Mouse (Mus musculus) urinary bladder, adult 2 months (tissue): Measurements from ENCODE around the gene Fam196b. TPM values are rescaled to one million over a fixed set of nuclear protein-coding genes. Genes with fewer than 3 reads are reported as not detected.

Experiments
- DNase-seq: peaks from one replicate; pipeline ENCODE4 v3.0.0; 2022; ENCODE audit warnings: low spot score
- polyA plus RNA-seq: library from polyadenylated mRNA; depleted of rRNA; stranded (reverse); fragments of >200 nt; gene quantifications from 2 replicates; pipeline ENCODE4 v1.2.3, GENCODE M21; 2012; rRNA removed

The Fam196b gene
- polyA plus RNA-seq, 1 experiment, result 0.59 TPM

- DNase-seq, result no peak
Observed at GRCm38 (mm10) chr11:34405311-34405710, 90.7 kb downstream of the Fam196b start.

- DNase-seq, result no peak
Observed at GRCm38 (mm10) chr11:34406309-34406708, 91.7 kb downstream of the Fam196b start.

DNA sequence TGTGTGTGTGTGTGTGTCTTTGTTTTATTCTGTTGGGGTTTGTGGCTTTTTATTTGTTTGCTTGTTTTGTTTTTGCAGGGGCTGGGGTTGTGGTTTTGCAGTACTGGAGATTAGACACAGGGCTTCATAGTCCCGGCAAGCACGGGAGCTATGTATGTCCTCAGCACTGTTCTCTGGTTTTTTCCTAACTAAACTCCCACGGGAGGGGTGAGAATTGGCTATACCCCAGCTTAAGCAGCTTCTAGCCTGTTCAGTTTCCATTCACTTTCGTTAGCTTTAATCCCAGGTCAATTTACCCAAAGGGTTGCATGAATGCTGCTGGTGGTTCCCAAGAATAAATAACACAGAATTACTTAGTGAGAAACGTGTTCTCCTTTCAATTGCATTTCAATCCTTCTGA is 92.2 kb downstream of the Fam196b start:
- DNase-seq, result no peak

GRCm38 (mm10) chr11:34415884-34416618 is 101.4 kb downstream of the Fam196b start:
- DNase-seq, result no peak

GRCm38 (mm10) chr11:34416619-34416979 is 102.0 kb downstream of the Fam196b start:
- DNase-seq, result no peak

DNA sequence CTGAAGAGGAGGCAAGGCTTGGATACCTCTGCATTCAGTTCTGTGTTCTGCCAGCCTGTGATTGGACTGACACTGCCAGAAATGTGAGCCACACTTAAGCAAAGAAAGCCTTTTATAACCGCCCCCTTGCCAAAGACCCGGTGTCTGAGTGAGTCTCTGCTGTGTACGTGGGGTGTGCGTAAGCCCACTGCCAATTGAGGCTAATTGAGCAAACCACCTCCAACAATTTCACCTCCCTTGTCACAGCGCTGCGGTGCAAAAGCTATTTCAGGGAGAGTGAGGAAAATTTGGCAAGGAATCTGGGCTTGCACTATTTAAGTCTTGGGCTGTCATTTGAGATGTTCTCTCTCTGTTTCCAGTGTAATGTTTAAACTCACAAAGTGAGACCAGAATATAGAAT is 106.4 kb downstream of the Fam196b start:
- DNase-seq, result no peak

DNA sequence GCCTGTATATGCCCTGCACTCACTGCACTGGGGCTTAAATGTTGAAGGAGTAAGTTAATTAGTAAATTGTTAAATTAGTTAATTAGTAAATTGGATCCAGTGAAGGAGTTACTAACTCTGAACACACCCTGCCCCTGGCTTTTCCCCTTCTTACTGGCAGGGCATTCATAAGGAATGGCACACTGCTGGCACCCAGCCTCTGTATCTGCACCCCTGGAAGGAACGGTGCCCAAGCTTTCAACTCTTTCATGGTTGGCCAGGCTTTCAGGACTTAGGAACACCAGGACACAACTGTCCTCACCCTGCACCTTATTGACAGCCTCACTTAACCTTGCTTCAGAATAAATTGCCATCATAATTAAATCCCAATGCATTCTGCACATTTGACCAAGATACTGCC is 109.9 kb downstream of the Fam196b start:
- no peak for DNase-seq

GRCm38 (mm10) chr11:34427212-34427611 is 112.6 kb downstream of the Fam196b start:
- no peak for DNase-seq

DNA sequence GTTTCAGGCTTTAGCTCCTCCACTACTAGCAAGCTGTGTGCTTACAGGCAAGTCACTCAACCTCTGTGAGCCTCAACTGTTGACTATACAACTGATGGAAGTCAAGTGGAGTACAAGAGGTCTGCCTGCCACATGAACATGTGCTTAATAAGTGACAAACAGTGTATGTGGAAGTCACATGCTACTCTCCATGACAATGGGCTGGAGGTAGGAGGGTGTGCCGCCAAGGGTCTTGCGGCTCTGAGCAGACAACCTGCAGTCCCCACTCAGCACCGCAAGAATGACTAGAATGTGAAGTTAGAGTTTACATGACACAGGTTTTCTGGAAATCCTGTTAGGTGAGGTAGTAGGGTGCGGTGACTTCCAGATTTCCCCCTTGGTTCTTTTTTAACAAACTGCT is 116.3 kb downstream of the Fam196b start:
- no peak for DNase-seq

GRCm38 (mm10) chr11:34431371-34431770 is 116.7 kb downstream of the Fam196b start:
- DNase-seq, result no peak

DNA sequence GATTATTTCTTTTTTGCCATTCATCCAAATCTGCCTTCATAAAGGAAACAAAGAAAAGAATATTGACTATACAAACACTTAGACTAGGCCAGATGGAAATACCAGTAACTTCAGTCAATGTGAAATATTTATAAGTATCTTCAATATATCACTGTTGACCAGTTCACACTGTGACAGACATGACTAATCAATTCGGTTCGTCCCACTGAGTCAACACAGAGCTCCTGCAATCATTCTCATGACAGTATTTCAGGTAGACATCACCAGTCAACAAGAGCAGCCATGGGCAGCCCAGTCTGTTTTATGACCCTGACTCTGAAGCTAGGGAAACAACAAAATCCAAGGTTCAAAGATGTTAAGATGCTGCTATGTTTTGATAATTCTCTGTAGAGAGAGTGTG is 117.4 kb downstream of the Fam196b start:
- no peak for DNase-seq

DNA sequence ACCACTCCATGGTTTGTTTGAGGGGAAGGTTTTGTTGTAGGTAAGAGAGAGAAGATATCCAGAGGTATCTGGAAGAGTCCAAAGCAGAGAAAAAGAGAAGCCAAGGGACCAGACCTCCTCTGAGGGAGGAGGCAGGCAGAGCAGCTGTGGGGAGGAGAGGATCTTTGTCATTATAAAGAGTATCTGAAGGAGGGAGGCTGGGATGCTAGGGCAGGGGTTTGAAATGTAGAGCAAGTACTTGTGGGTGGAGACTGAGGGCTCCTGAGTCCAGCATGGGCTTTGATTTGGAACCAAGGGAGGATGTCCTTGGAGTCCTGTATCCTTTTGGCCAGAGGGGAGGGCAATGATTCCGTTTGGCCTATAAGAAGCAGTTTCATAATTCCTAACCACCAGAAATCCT is 122.8 kb downstream of the Fam196b start:
- DNase-seq, result no peak

- DNase-seq, result no peak
Observed at GRCm38 (mm10) chr11:34438429-34438828, 123.8 kb downstream of the Fam196b start.

GRCm38 (mm10) chr11:34447891-34448290 is 133.3 kb downstream of the Fam196b start:
- no peak for DNase-seq

DNA sequence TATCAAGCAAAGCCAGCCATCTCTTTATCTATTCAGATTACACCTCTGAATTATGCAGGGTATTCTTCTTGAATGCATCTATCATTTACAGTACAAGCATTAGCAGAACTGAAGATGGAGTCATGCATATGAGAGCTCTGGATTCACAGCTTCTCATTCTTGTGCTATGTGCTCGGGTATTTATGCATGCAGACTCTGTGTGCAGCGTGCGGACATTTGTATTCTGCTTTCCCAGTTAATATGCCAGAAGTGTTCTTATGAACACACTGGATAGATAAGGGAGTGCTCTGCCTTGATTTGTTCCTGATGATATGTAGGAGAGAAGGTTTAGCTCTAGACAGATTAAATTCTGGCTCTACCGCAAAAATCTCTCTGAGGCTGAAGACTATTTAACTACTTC is 135.3 kb downstream of the Fam196b start:
- DNase-seq, result no peak

GRCm38 (mm10) chr11:34467056-34467455 is 152.4 kb downstream of the Fam196b start:
- DNase-seq, result no peak

DNA sequence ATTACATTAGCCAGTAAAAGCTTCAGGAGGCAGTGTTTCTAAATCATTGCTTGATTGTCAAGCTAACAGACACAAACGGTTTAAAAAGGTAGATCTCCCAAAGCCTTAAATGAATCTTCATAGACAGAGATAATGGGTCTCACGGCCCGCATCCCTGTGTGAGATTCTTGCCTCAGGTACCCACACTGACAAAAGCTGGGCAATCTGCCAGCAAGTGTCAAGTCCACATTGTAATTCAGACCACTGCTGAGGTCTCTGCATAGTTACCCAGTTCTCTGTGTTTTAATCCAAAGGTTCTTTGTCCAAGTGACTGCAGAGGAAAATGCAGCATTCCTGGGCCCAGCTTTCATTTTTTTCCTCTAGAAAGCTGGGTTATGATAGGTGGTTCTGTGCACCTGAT is 153.9 kb downstream of the Fam196b start:
- no peak for DNase-seq

GRCm38 (mm10) chr11:34469792-34470191 is 155.2 kb downstream of the Fam196b start:
- no peak for DNase-seq

Other genes starting within 250 kb of the Fam196b start
- not detected in 2 replicates for gene 4930469K13Rik, start 216.3 kb upstream of the Fam196b start, polyA plus RNA-seq
- not detected in 2 replicates for gene Foxi1, start 106.7 kb upstream of the Fam196b start, polyA plus RNA-seq